Mouse (Mus musculus): ENCODE measurements at regions not wholly inside any gene's neighbourhood (a gene's known extent, or its start where the extent isn't known, plus 50 kb on each side); places are given as distances from the start of the nearest gene placed in this dataset.

- DNase-seq (ENCODE audit: low spot score) (no peak), ATAC-seq (replicated peaks; ENCODE audit: low FRiP score) (no peak)
- H3K9ac ChIP-seq (ENCODE audit: low read length): no peak overlapping the region
- no peak overlapping the region for H3K4me3 ChIP-seq (ENCODE audit: low read depth, low read length)
- no peak overlapping the region for H3K4me2 ChIP-seq (ENCODE audit: low read depth, low read length, severe bottlenecking)
- H3K36me3 ChIP-seq (ENCODE audit: control insufficient read depth, insufficient read depth, low read length): no peaks in the 10 kb centered on the region
- WGBS: 84% methylated on average over 3 of the region's 3 CpGs
- no peaks in the 10 kb centered on the region for H3K27me3 ChIP-seq (ENCODE audit: control insufficient read depth, insufficient read depth, low read length)
- no peaks in the 10 kb centered on the region for H3K9me3 ChIP-seq (ENCODE audit: control insufficient read depth, low read length)
- no peaks in the 10 kb centered on the region for H3K4me1 ChIP-seq (replicated peaks; ENCODE audit: control insufficient read depth, insufficient read depth, low read length)
- H3K27ac ChIP-seq (ENCODE audit: low read depth, low read length): no peak overlapping the region
Measured at GRCm38 (mm10) chr5:91456924-91457323, 54.1 kb upstream of the Btc start.

- Histone ChIP-seq H3K27ac (ENCODE audit: low read depth, low read length) (no peak overlapping the region), H3K27me3 (ENCODE audit: control insufficient read depth, insufficient read depth, low read length) (no peaks in the 10 kb centered on the region), H3K4me1 (replicated peaks; ENCODE audit: control insufficient read depth, insufficient read depth, low read length) (no peaks in the 10 kb centered on the region), H3K4me3 (ENCODE audit: low read depth, low read length) (no peak overlapping the region), H3K9me3 (ENCODE audit: control insufficient read depth, low read length) (no peaks in the 10 kb centered on the region), H3K4me2 (ENCODE audit: low read depth, low read length, severe bottlenecking) (no peak overlapping the region), H3K36me3 (ENCODE audit: control insufficient read depth, insufficient read depth, low read length) (no peaks in the 10 kb centered on the region), H3K9ac (ENCODE audit: low read length) (no peak overlapping the region)
- 50% methylated on average over 4 of the region's 4 CpGs for WGBS
- ATAC-seq (replicated peaks; ENCODE audit: low FRiP score) (peak; percentile 73; the same call in 1 of the 2 replicates), DNase-seq (ENCODE audit: low spot score) (peak; percentile 58)
Measured at GRCm38 (mm10) chr5:91464876-91465508, 52.4 kb upstream of the Parm1 start.

All from forebrain, embryonic 11.5 days (tissue).